Mouse (Mus musculus) liver, embryonic 14.5 days (tissue): ENCODE measurements around the gene Rarres1.

Experiments
- CTCF ChIP-seq: IDR thresholded peaks from 2 replicates; pipeline ENCODE4 v1.5.1; 2016; ENCODE audit warnings: antibody characterized with exemption, low read depth, control low read depth
- EP300 ChIP-seq: IDR thresholded peaks from 2 replicates; pipeline ENCODE4 v1.6.1; 2016; ENCODE audit warnings: antibody characterized with exemption, low read depth

DNA sequence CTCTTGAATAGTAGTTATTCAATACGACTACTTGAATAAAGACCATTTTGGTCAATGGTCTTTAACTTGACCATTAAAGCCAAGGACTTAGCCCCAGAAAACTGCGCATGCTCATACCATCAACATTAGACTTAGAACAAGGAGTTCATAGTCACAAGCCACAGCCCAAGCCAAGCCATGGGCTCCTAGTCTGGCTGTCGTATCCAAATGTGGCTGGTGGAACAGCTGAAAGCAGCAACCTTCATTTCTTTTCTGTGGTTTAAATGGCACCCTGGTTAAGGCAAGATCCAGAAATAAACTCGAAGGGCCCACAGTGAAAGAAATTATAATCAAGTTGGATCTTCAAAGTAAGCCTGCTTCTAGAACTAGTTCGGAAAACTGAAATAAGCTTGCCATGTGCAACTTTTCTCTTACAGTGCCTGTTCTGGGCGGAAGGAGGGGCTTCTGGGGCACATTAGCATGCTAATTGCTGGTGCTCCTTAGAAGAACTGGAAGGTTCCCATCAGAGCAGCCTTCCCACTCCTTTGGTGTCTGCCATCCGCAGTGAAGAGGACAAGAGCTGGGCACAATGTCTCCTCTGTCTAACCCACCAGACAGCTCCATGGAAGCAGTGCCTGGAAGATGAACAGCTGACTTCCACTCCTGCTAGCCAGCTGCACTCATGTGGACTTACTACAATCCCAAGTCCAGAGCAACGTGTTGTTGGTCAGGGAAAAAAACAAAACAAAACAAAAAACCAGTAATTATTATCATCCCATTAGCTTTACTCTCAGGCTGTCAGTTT lies 23.0 kb downstream of the Rarres1 start:
- TF ChIP-seq EP300 = no peak
- TF ChIP-seq CTCF = no peak
